Mouse (Mus musculus): ENCODE results near the gene Rad9a. TPM values are rescaled to one million over a fixed set of nuclear protein-coding genes. Genes with fewer than 3 reads are reported as not detected.

Rad9a gene
- polyA plus RNA-seq (2014; fragmentation: Illumina TruSeq; extraction: RNeasy Lipid Tissue Mini Kit (QIAGEN cat#74804); ENCODE audit: low read depth, low replicate concordance), result 1.5 TPM

DNA sequence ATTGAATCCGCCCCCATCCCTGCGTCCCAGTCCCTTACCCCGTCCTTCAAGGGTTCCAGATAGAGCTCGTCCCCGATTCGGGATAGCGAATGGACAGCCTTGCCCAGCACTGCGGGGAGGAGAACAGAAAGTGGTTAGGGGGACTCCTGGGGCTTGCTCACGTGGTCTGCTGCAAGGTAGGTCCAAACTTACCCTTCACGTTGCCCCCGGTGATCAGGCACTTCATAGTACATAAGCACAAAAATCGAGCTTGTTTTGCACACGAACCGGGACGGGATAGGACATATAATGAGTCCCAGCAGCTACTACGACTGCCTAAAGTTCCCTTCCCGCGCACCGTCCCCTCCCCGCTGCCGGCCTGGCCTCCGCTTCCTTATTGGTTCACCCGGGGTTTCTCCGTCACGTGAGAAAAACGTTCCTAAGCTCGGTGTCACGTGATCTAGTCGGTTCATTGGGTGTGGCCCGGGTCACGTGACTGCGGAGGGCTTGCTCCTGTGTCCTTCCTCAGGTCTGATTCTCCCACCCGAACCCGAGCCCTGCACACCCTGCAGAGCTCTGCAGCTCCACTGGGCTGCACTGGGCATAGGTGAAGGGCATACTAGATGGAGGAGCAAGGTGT is at the start of gene Rad9a:
Gene Rad9a, minus strand, starts transcription at position 372 of the 619 bp plus-strand sequence.

DNA sequence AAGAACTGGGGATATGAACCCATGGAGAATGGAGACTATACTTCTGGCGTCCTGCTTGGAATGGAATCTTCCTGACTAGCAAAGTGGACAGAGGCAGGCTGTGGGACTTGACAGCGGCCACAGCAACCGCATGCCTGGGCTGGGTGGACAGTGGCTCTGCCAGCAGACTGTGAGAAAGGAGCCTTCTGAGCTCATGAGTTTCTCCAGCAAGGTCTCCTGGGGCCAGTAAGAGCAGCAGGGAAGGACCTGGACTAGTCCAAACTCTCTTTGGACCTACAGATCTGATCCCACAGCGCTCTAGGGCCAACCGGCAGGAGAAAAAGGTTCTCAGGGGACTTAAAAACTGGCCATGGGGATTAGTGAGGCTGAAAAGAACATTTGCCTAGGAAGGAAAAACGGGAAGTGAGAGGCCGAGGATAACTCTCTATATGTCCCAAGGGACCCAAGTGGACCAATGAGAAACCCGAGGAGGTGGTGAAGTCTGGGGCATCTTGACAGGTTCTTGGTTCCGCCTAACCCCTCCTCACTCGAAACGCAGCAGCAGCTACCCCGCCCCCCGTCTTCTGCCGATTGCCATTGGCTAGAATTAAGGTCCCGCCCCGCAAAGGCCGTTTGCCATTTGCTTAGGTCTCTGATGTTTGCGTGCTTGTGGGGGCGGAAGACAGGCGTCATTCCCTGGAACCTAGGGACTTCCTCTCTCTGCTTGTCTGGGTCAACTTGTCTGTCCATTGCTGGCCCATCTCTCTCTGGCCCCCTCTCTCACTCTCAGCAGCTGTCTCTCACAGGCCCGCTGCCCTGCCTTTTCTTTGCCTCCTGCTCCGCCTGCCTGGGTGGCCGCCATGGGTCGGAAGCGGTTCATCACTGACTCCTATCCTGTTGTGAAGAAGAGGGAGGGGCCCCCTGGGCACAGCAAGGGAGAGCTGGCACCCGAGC is 30.1 kb upstream of the Rad9a start, which contains the start of gene Pold4:
Gene Pold4, plus strand, starts transcription at position 647 of the 933 bp plus-strand sequence.

DNA sequence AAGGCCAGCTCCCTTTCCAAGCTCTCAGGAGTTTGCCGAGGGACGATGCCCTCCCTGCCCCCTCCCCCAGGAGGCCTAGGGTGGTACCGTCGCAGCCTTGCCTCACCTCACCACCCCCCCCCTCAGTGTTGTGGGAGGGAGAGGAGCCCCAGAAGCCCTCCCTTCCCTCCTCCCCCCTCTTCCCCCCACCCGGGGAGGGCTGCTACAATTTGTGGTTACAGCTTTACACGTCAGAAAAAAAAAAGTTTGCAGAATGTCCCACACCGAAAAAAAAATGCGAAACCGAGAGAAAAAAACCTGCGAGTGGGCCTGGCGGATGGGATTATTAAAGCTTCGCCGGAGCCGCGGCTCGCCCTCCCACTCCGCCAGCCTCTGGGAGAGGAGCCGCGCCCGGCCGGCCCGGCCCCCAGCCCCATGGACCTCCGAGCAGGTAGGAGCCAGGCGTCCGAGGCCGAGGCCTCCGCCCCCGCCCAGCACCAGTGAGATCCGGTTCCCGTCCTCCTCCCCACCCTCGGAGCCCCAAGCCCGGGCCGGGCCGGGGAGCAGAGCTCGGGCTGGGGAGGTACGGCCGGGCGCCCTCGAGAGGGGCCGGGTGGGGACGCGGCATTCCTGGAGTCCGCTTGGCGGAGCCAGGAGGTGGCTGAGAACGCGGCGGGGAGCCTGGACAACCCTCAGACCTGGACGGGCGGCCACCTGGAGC is 12.8 kb upstream of the Rad9a start, which contains the start of the genes Clcf1 and AC109138.7:
Gene Clcf1, plus strand, starts transcription at position 168 of the 700 bp plus-strand sequence.
Gene AC109138.7, plus strand, starts transcription at position 287 of the 700 bp plus-strand sequence.

DNA sequence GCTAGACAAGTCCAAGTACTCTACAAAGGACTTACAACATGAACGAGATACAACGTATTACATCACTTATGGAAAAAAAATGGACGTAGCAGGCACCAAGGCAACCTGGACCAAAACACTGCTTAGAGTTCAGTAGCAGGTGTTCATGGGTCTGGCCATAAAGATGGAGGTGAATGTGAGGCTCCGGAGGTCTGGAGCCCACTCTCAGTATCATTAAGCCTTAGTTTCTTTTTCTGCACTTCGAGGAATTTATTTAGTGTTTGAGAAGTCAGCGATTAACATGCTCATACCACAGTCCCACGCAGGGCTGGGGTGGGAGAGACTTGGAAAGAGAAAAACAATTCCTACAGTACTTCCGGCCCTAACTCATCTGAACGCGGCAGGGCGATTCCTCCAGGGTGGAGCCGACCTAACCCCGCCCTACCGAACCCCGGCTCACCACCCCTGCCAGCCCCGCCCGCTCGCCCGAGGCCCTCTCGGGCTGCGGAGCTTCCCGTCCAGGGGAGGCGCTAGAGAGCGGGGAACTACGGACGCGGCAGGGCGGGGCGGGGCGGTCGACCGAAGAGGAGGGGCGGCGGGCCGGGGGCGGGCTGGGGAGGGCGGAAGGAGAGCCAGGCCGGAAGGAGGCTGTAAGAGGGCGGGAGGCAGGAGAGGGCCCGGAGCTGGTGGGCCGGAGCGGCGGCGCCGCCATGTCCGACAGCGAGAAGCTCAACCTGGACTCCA is 9.8 kb downstream of the Rad9a start, which contains the start of gene Ppp1ca:
Gene Ppp1ca, plus strand, starts transcription at position 538 of the 723 bp plus-strand sequence.

DNA sequence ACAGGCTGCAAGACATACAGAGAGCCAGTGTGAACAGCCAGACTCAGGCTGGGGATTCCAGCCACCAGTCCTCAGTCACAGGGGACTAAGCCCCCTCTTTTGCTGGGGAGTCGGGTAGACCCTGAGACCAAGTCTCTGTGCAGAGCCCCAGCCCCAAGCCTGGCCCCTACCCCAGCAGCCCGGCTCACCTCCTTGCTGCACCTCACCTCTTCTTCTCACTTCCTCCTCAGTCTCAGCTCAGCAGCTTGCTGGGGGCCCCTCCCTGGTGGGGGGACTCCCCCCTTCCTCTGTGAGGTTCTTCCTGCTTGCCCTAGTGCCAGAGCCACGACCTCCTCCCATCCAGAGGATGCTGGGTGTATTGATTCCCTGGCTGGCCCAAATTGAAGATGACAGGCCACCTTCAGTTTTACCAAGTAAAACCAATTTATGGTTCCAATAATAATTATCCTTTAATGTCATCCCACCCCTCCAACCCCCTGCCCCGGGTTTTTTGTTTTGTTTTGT is 10.6 kb downstream of the Rad9a start, which contains the start of gene Tbc1d10c:
Gene Tbc1d10c, minus strand, starts transcription at position 454 of the 504 bp plus-strand sequence.

DNA sequence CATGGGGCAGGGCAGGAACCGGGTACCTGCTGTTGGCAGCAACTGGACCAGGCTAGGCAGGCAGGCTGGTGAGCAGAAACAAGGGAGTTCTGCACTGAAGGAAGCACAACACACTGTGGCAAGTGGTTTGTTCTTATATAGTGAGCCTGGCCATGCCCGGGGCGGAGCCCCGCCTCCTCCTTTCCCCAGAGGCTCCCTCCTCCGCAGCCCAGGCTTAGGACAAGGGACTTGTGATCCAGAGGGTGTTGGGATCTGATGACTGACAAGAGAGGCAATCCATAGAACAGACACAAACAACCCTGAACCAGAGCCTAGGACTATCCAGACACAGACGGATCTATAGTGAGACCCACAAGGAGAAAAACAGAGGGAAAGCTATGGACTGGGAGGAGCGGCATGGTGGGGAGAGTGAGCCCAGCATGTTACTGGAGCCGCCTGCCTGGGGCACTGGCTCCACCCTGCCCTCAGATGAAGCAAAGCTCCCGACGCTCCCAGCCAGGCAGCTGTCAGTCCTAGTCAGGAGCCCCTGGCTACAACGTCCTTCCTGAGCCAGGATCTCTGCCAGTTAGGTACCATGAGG is 26.0 kb downstream of the Rad9a start, which contains the start of gene Carns1:
Gene Carns1, minus strand, starts transcription at position 112 of the 580 bp plus-strand sequence.

DNA sequence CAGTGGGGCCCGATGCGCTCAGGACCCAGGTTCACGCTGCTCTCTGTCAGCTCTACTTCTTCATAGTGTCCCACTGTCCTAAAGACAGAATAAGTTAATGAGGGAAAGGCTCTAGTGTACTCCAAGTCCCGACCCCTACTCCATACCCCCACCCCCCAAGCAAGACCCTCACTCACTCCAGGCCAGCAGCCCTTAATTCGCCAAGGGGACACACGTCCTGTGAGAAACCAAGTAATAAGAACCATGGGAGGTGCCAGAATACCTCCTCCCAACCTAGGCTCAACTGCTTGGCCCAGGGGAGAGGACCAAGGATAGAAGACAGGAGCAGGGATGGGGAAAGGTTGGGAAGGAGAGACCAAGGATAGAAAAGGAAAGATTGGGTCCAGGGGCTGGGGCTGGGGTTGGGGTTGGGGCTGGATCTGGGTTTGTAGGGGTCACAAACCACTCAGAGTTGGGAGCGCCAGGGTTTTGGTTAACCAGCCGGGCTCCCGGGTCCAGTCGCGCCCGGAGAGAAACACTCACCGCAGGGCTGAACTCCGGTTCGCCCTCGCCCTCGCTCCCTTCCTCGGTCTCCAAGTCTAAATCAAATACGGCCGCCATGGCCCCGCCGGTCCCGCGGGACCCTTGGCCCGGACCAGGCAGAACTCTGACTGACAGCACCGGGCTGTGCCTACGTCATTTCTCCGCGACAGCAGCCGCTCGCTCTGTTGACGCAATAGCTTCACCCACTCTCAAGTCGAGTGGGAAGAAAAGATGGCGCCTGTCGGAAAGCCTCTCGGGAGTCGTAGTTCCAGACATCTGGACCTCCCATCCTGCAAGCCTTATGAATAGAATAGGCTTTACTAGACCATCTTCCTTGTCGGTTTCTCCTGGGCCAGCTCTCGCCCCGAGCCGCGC is 38.6 kb downstream of the Rad9a start, which contains the start of gene Rps6kb2:
Gene Rps6kb2, minus strand, starts transcription at position 709 of the 897 bp plus-strand sequence.

DNA sequence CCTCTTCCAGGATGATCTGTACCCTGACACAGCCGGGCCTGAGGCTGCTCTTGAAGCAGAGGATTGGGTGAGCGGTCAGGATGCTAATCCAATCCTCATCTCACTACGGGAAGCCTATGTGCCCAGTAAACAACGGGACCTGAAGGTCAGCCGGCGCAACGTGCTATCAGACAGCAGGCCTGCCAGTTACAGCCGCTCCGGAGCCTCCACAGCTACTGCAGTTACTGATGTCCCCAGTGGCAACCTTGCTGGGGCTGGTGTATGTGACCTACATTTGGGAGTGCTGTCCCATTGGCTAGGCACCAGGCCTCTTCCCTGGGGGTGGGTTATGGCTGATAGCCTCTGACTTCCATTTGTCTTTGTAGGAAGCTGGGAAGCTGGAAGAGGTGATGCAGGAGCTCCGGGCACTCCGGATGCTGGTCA is 48.2 kb downstream of the Rad9a start, which contains the start of gene Ptprcap:
Gene Ptprcap, plus strand, starts transcription at position 373 of the 423 bp plus-strand sequence.

DNA sequence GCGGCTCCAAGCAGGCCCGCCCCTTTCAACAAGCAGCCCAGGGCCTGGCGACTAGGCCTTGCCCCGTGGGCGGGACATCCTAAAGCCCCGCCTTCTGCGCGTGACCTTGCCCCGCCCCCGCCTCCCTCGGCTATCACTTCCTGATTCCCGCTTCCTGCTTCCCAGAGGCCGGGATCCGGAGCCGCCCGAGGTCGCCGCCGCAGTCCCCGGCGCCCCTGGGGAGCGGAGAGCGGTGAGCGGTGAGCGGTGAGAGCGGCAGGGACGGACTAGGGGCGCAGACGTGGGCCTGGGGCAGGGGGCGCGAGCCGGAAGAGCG is 53.0 kb downstream of the Rad9a start, which contains the start of gene Coro1b:
Gene Coro1b, plus strand, starts transcription at position 129 of the 316 bp plus-strand sequence.

Other genes starting within 250 kb of the Rad9a start
- 0.36 TPM for gene Aldh3b3, start 243.0 kb downstream of the Rad9a start, polyA plus RNA-seq (2014; fragmentation: Illumina TruSeq; extraction: RNeasy Lipid Tissue Mini Kit (QIAGEN cat#74804); ENCODE audit: low read depth, low replicate concordance)
- gene Aldh3b2, start 229.3 kb downstream of the Rad9a start, polyA plus RNA-seq (2014; fragmentation: Illumina TruSeq; extraction: RNeasy Lipid Tissue Mini Kit (QIAGEN cat#74804); ENCODE audit: low read depth, low replicate concordance), result not detected
- 47.4 TPM for gene Acy3, start 215.1 kb downstream of the Rad9a start, polyA plus RNA-seq (2014; fragmentation: Illumina TruSeq; extraction: RNeasy Lipid Tissue Mini Kit (QIAGEN cat#74804); ENCODE audit: low read depth, low replicate concordance)
- not detected for gene Tbx10, start 208.9 kb downstream of the Rad9a start, polyA plus RNA-seq (2014; fragmentation: Illumina TruSeq; extraction: RNeasy Lipid Tissue Mini Kit (QIAGEN cat#74804); ENCODE audit: low read depth, low replicate concordance)
- gene Nudt8, start 201.1 kb downstream of the Rad9a start, polyA plus RNA-seq (2014; fragmentation: Illumina TruSeq; extraction: RNeasy Lipid Tissue Mini Kit (QIAGEN cat#74804); ENCODE audit: low read depth, low replicate concordance), result 0.65 TPM
- not detected for gene Gm49405, start 201.0 kb downstream of the Rad9a start, polyA plus RNA-seq (2014; fragmentation: Illumina TruSeq; extraction: RNeasy Lipid Tissue Mini Kit (QIAGEN cat#74804); ENCODE audit: low read depth, low replicate concordance)
- gene Doc2g, start 198.3 kb downstream of the Rad9a start, polyA plus RNA-seq (2014; fragmentation: Illumina TruSeq; extraction: RNeasy Lipid Tissue Mini Kit (QIAGEN cat#74804); ENCODE audit: low read depth, low replicate concordance), result not detected
- gene Ndufv1, start 188.9 kb downstream of the Rad9a start, polyA plus RNA-seq (2014; fragmentation: Illumina TruSeq; extraction: RNeasy Lipid Tissue Mini Kit (QIAGEN cat#74804); ENCODE audit: low read depth, low replicate concordance), result 9.9 TPM
- gene Gstp1, start 163.7 kb downstream of the Rad9a start, polyA plus RNA-seq (2014; fragmentation: Illumina TruSeq; extraction: RNeasy Lipid Tissue Mini Kit (QIAGEN cat#74804); ENCODE audit: low read depth, low replicate concordance), result 14.6 TPM
- 10.1 TPM for gene Gstp2, start 155.6 kb downstream of the Rad9a start, polyA plus RNA-seq (2014; fragmentation: Illumina TruSeq; extraction: RNeasy Lipid Tissue Mini Kit (QIAGEN cat#74804); ENCODE audit: low read depth, low replicate concordance)
- not detected for gene Gstp3, start 142.1 kb downstream of the Rad9a start, polyA plus RNA-seq (2014; fragmentation: Illumina TruSeq; extraction: RNeasy Lipid Tissue Mini Kit (QIAGEN cat#74804); ENCODE audit: low read depth, low replicate concordance)
- not detected for gene Cabp2, start 120.1 kb downstream of the Rad9a start, polyA plus RNA-seq (2014; fragmentation: Illumina TruSeq; extraction: RNeasy Lipid Tissue Mini Kit (QIAGEN cat#74804); ENCODE audit: low read depth, low replicate concordance)
- gene Cdk2ap2, start 104.5 kb downstream of the Rad9a start, polyA plus RNA-seq (2014; fragmentation: Illumina TruSeq; extraction: RNeasy Lipid Tissue Mini Kit (QIAGEN cat#74804); ENCODE audit: low read depth, low replicate concordance), result 0.73 TPM
- gene Pitpnm1, start 101.7 kb downstream of the Rad9a start, polyA plus RNA-seq (2014; fragmentation: Illumina TruSeq; extraction: RNeasy Lipid Tissue Mini Kit (QIAGEN cat#74804); ENCODE audit: low read depth, low replicate concordance), result 0.20 TPM
- gene Aip, start 75.8 kb downstream of the Rad9a start, polyA plus RNA-seq (2014; fragmentation: Illumina TruSeq; extraction: RNeasy Lipid Tissue Mini Kit (QIAGEN cat#74804); ENCODE audit: low read depth, low replicate concordance), result 1.3 TPM
- gene Gpr152, start 61.9 kb downstream of the Rad9a start, polyA plus RNA-seq (2014; fragmentation: Illumina TruSeq; extraction: RNeasy Lipid Tissue Mini Kit (QIAGEN cat#74804); ENCODE audit: low read depth, low replicate concordance), result not detected
- not detected for gene Cabp4, start 57.6 kb downstream of the Rad9a start, polyA plus RNA-seq (2014; fragmentation: Illumina TruSeq; extraction: RNeasy Lipid Tissue Mini Kit (QIAGEN cat#74804); ENCODE audit: low read depth, low replicate concordance)
- 9.0 TPM for gene Coro1b, start 53.0 kb downstream of the Rad9a start, polyA plus RNA-seq (2014; fragmentation: Illumina TruSeq; extraction: RNeasy Lipid Tissue Mini Kit (QIAGEN cat#74804); ENCODE audit: low read depth, low replicate concordance)
- 2.3 TPM for gene Ptprcap, start 48.1 kb downstream of the Rad9a start, polyA plus RNA-seq (2014; fragmentation: Illumina TruSeq; extraction: RNeasy Lipid Tissue Mini Kit (QIAGEN cat#74804); ENCODE audit: low read depth, low replicate concordance)
- 2.2 TPM for gene Rps6kb2, start 38.3 kb downstream of the Rad9a start, polyA plus RNA-seq (2014; fragmentation: Illumina TruSeq; extraction: RNeasy Lipid Tissue Mini Kit (QIAGEN cat#74804); ENCODE audit: low read depth, low replicate concordance)
- gene Carns1, start 26.2 kb downstream of the Rad9a start, polyA plus RNA-seq (2014; fragmentation: Illumina TruSeq; extraction: RNeasy Lipid Tissue Mini Kit (QIAGEN cat#74804); ENCODE audit: low read depth, low replicate concordance), result 0.49 TPM
- gene Tbc1d10c, start 10.4 kb downstream of the Rad9a start, polyA plus RNA-seq (2014; fragmentation: Illumina TruSeq; extraction: RNeasy Lipid Tissue Mini Kit (QIAGEN cat#74804); ENCODE audit: low read depth, low replicate concordance), result not detected
- gene Ppp1ca, start 9.6 kb downstream of the Rad9a start, polyA plus RNA-seq (2014; fragmentation: Illumina TruSeq; extraction: RNeasy Lipid Tissue Mini Kit (QIAGEN cat#74804); ENCODE audit: low read depth, low replicate concordance), result 97.3 TPM
- 0.16 TPM for gene Clcf1, start 12.6 kb upstream of the Rad9a start, polyA plus RNA-seq (2014; fragmentation: Illumina TruSeq; extraction: RNeasy Lipid Tissue Mini Kit (QIAGEN cat#74804); ENCODE audit: low read depth, low replicate concordance)
- not detected for gene AC109138.7, start 12.7 kb upstream of the Rad9a start, polyA plus RNA-seq (2014; fragmentation: Illumina TruSeq; extraction: RNeasy Lipid Tissue Mini Kit (QIAGEN cat#74804); ENCODE audit: low read depth, low replicate concordance)
- not detected for gene Pold4, start 30.2 kb upstream of the Rad9a start, polyA plus RNA-seq (2014; fragmentation: Illumina TruSeq; extraction: RNeasy Lipid Tissue Mini Kit (QIAGEN cat#74804); ENCODE audit: low read depth, low replicate concordance)
- gene Ssh3, start 67.5 kb upstream of the Rad9a start, polyA plus RNA-seq (2014; fragmentation: Illumina TruSeq; extraction: RNeasy Lipid Tissue Mini Kit (QIAGEN cat#74804); ENCODE audit: low read depth, low replicate concordance), result 1.7 TPM
- not detected for gene Ankrd13d, start 81.5 kb upstream of the Rad9a start, polyA plus RNA-seq (2014; fragmentation: Illumina TruSeq; extraction: RNeasy Lipid Tissue Mini Kit (QIAGEN cat#74804); ENCODE audit: low read depth, low replicate concordance)
- 11.2 TPM for gene Grk2, start 104.6 kb upstream of the Rad9a start, polyA plus RNA-seq (2014; fragmentation: Illumina TruSeq; extraction: RNeasy Lipid Tissue Mini Kit (QIAGEN cat#74804); ENCODE audit: low read depth, low replicate concordance)
- 50.5 TPM for gene Kdm2a, start 196.6 kb upstream of the Rad9a start, polyA plus RNA-seq (2014; fragmentation: Illumina TruSeq; extraction: RNeasy Lipid Tissue Mini Kit (QIAGEN cat#74804); ENCODE audit: low read depth, low replicate concordance)
- 3.3 TPM for gene Rhod, start 237.8 kb upstream of the Rad9a start, polyA plus RNA-seq (2014; fragmentation: Illumina TruSeq; extraction: RNeasy Lipid Tissue Mini Kit (QIAGEN cat#74804); ENCODE audit: low read depth, low replicate concordance)

All from kidney, adult 10 weeks (tissue).